Mouse (Mus musculus) G1E (cell line): Measurements from ENCODE around the gene Gpr137b. TPM values are rescaled to one million over a fixed set of nuclear protein-coding genes. Genes with fewer than 3 reads are reported as not detected.
"Not testable (repeated sequence)": the region's sequence is repeated elsewhere in the genome, so short reads cannot be mapped to it uniquely, and the experiment has no call there.

Source experiments
- ATAC-seq: 2 replicates; pipeline ENCODE4 v1.8.0; 2016; ENCODE audit warnings: mild to moderate bottlenecking; ENCODE audit not compliant: insufficient number of reproducible peaks, poor library complexity, low FRiP score, severe bottlenecking; ENCODE audit errors: extremely low read depth
- DNase-seq: peaks from one replicate; pipeline ENCODE4 v3.0.0; 2012; ENCODE audit warnings: low spot score
- H3K27me3 ChIP-seq: 2 replicates; pipeline ENCODE4 v1.6.1; 2012; ENCODE audit warnings: mild to moderate bottlenecking, low read length, inconsistent platforms; ENCODE audit not compliant: insufficient read depth
- H3K36me3 ChIP-seq: replicated peaks from 2 replicates; pipeline ENCODE3; 2012; ENCODE audit warnings: mild to moderate bottlenecking, inconsistent platforms
- H3K4me1 ChIP-seq: 2 replicates; pipeline ENCODE4 v1.6.1; 2012; ENCODE audit warnings: low read depth, low read length, inconsistent platforms, mixed read lengths; ENCODE audit not compliant: insufficient read depth
- H3K4me3 ChIP-seq: 2 replicates; pipeline ENCODE4 v1.5.1; 2012; ENCODE audit warnings: low read depth, mild to moderate bottlenecking, inconsistent platforms, low read length, moderate library complexity, mixed read lengths
- H3K9me3 ChIP-seq: replicated peaks from 2 replicates; pipeline ENCODE4 v1.6.1; 2012; ENCODE audit warnings: inconsistent platforms
- polyA plus RNA-seq: library from polyadenylated mRNA; stranded (reverse); fragments of >175 nt; gene quantifications from 2 replicates; pipeline ENCODE4 v1.2.3, GENCODE M21; 2012
- total RNA-seq, 2 experiments: library from RNA; stranded (forward) in 1 of 2; stranded (reverse) in 1 of 2; fragments of 200-1000 nt in 1 of 2; fragments of >200 nt in 1 of 2; fragmentation: Nextera tagmentation in 1 of 2; gene quantifications; 2 replicates each; pipeline ENCODE4 v1.2.3; 2014 to 2017

The Gpr137b gene
- total RNA-seq (2014; fragmentation: Nextera tagmentation) (not detected in 2 replicates), total RNA-seq (2017) (0.12 and 0.27 TPM in 2 replicates), polyA plus RNA-seq (not detected in 2 replicates)

- H3K9me3 ChIP-seq, ATAC-seq, H3K36me3 ChIP-seq, H3K4me3 ChIP-seq, DNase-seq, H3K4me1 ChIP-seq, H3K27me3 ChIP-seq: not testable (repeated sequence)
Observed at GRCm38 (mm10) chr13:13393228-13394095, at the start of gene Gpr137b. Gene Gpr137b (minus strand): TSS chr13:13394014.

GRCm38 (mm10) chr13:13438112-13438953 lies 44.5 kb upstream of the Gpr137b start:
- H3K36me3 ChIP-seq, ATAC-seq, DNase-seq, H3K4me3 ChIP-seq, H3K27me3 ChIP-seq, H3K9me3 ChIP-seq, H3K4me1 ChIP-seq: not testable (repeated sequence)

GRCm38 (mm10) chr13:13437460-13438015 lies 43.7 kb upstream of the Gpr137b start, which contains the start of gene Nid1:
Gene Nid1 (plus strand): TSS chr13:13437551.
- not testable (repeated sequence) for DNase-seq, H3K4me3 ChIP-seq, H3K4me1 ChIP-seq, ATAC-seq, H3K27me3 ChIP-seq, H3K36me3 ChIP-seq, H3K9me3 ChIP-seq

GRCm38 (mm10) chr13:13436161-13436560 lies 42.3 kb upstream of the Gpr137b start:
- H3K36me3 ChIP-seq, H3K4me3 ChIP-seq, H3K9me3 ChIP-seq, H3K27me3 ChIP-seq, DNase-seq, ATAC-seq, H3K4me1 ChIP-seq: not testable (repeated sequence)

GRCm38 (mm10) chr13:13423301-13423700 lies 29.5 kb upstream of the Gpr137b start:
- not testable (repeated sequence) for DNase-seq, ATAC-seq, H3K4me3 ChIP-seq, H3K27me3 ChIP-seq, H3K36me3 ChIP-seq, H3K9me3 ChIP-seq, H3K4me1 ChIP-seq

- not testable (repeated sequence) for H3K9me3 ChIP-seq, H3K4me1 ChIP-seq, DNase-seq, H3K4me3 ChIP-seq, ATAC-seq, H3K27me3 ChIP-seq, H3K36me3 ChIP-seq
Observed at GRCm38 (mm10) chr13:13418859-13419258, 25.0 kb upstream of the Gpr137b start.

- H3K4me3 ChIP-seq, H3K4me1 ChIP-seq, H3K9me3 ChIP-seq, ATAC-seq, DNase-seq, H3K27me3 ChIP-seq, H3K36me3 ChIP-seq: not testable (repeated sequence)
Observed at GRCm38 (mm10) chr13:13416007-13416337, 22.2 kb upstream of the Gpr137b start.

GRCm38 (mm10) chr13:13415120-13416006 lies 21.5 kb upstream of the Gpr137b start:
- not testable (repeated sequence) for H3K4me3 ChIP-seq, DNase-seq, H3K9me3 ChIP-seq, H3K4me1 ChIP-seq, H3K36me3 ChIP-seq, ATAC-seq, H3K27me3 ChIP-seq
